Mouse (Mus musculus) olfactory bulb, adult 2 months (tissue): ENCODE results near the gene Psmd8.

Source experiments
- CTCF ChIP-seq: fragments of 200-500 bp; IDR thresholded peaks from 2 replicates; pipeline ENCODE4 v1.5.1; 2012; ENCODE audit warnings: low read depth, mild to moderate bottlenecking, low read length, moderate library complexity; ENCODE audit not compliant: insufficient read depth
- POLR2A ChIP-seq: fragments of 200-500 bp; IDR thresholded peaks from 2 replicates; pipeline ENCODE4 v1.6.1; 2012; ENCODE audit warnings: mild to moderate bottlenecking, low read depth, low read length, moderate library complexity; ENCODE audit not compliant: insufficient read depth

GRCm38 (mm10) chr7:29170066-29170754 is 10.3 kb downstream of the Psmd8 start, which contains the start of the genes Ggn and Spred3:
- TF ChIP-seq CTCF (no peak), POLR2A (no peak)
